Comparison of ENCODE assay signal across 27 mouse cellular contexts in the genomic region with DNA sequence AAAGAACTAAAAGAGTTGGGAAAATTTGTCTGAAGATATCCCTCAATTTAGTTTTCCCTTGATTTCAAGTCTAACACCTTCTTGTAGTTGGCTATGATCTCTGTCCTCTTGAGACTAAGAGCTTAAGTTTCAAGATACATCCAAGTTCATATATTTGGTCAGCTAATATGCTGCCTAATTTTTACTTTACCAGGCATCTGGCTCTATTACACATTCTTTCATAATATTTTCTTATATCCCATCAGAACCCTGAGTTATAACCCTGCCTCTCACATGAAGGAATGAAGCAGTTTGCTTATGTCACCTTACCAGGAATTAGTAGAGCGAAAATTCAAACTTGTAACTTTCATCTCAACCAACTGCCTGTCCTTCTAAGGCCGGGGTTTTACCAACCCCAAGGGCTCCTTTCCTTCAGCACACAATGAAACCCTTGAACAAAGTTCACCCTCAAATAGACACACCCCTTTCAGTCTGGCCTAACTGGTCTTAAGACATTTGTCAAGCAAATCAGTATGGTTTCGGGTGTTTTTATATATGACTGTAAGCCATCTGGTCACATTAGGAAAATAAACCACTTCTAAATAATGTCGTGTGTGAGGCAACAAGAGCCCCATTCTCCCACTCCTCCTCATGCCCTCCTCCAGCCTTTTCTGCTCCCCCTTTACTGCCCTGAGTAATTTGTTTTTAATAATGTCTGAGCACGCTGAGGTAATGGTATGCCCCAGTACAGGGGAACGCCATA. TPM values are rescaled to one million over a fixed set of nuclear protein-coding genes. Genes with fewer than 3 reads are reported as not detected.
A peak's percentile ranks its signal among the peaks of the same experiment; 100 is the strongest.
DNase-seq lines count a peak whose midpoint lies in the region; ATAC-seq and TF ChIP-seq lines count a peak whose summit lies in the region.
"Had no signal": no experiment of that assay in that cellular context is flagged by ENCODE, and none has a peak within 500 bp of the region (broad histone marks: within the 10 kb centered on the region; RNA-seq: fewer than 3 reads in every experiment).

No protein-coding gene starts in this region.

- H3K4me1 ChIP-seq in lung, embryonic 14.5 days (ENCODE audit: insufficient read depth) = no peaks in the 10 kb centered on the region
- peaks cover 6% of the 10 kb centered on the region; the same call in 1 of the 2 replicates for H3K4me1 ChIP-seq in limb, embryonic 10.5 days
- H3K4me1 ChIP-seq in stomach, embryonic 16.5 days (ENCODE audit: control insufficient read depth, insufficient read depth, low read length) = peaks cover 12% of the 10 kb centered on the region
- H3K4me1 ChIP-seq in kidney, embryonic 16.5 days (ENCODE audit: insufficient read depth, low read length) = 0 out of 2 replicates have a peak, but pooled peaks cover 3% of the 10 kb centered on the region
- H3K4me1 ChIP-seq: kidney, embryonic 15.5 days; midbrain, embryonic 13.5 days; neural tube, embryonic 12.5 days had no signal

- H3K9me3 ChIP-seq in lung, embryonic 14.5 days (ENCODE audit: low read depth, low read length) = no peaks in the 10 kb centered on the region
- H3K9me3 ChIP-seq in limb, embryonic 10.5 days (replicated peaks) = no peaks in the 10 kb centered on the region
- no peaks in the 10 kb centered on the region for H3K9me3 ChIP-seq in stomach, embryonic 16.5 days (replicated peaks; ENCODE audit: control insufficient read depth, low read length)
- no peaks in the 10 kb centered on the region for H3K9me3 ChIP-seq in kidney, embryonic 16.5 days (ENCODE audit: low read length)
- H3K9me3 ChIP-seq: kidney, embryonic 15.5 days; midbrain, embryonic 13.5 days; neural tube, embryonic 12.5 days had no signal

- TF ChIP-seq CTCF in lung, embryonic 14.5 days (IDR thresholded peaks at IDR 0.05; ENCODE audit: low read depth) = no peak

- no peak overlapping the region for H3K4me3 ChIP-seq in lung, embryonic 14.5 days (ENCODE audit: low read depth, low read length)
- no peak overlapping the region for H3K4me3 ChIP-seq in limb, embryonic 10.5 days
- H3K4me3 ChIP-seq in stomach, embryonic 16.5 days (replicated peaks; ENCODE audit: low read length) = no peak overlapping the region
- no peak overlapping the region for H3K4me3 ChIP-seq in kidney, embryonic 16.5 days (ENCODE audit: low read length)
- H3K4me3 ChIP-seq: kidney, embryonic 15.5 days; midbrain, embryonic 13.5 days; neural tube, embryonic 12.5 days had no signal

- H3K36me3 ChIP-seq in lung, embryonic 14.5 days (ENCODE audit: insufficient read depth) = no peaks in the 10 kb centered on the region
- H3K36me3 ChIP-seq in limb, embryonic 10.5 days = no peaks in the 10 kb centered on the region
- no peaks in the 10 kb centered on the region for H3K36me3 ChIP-seq in stomach, embryonic 16.5 days (ENCODE audit: control insufficient read depth, insufficient read depth, low read length)
- H3K36me3 ChIP-seq in kidney, embryonic 16.5 days (ENCODE audit: insufficient read depth, low read length) = no peaks in the 10 kb centered on the region
- H3K36me3 ChIP-seq: kidney, embryonic 15.5 days; midbrain, embryonic 13.5 days; neural tube, embryonic 12.5 days had no signal

- 29% methylated on average over 6 of the region's 6 CpGs for WGBS in lung, embryonic 14.5 days
- 49% methylated on average over 6 of the region's 6 CpGs for WGBS in limb, embryonic 10.5 days
- 30% methylated on average over 6 of the region's 6 CpGs for WGBS in stomach, embryonic 16.5 days
- WGBS in kidney, embryonic 16.5 days = 27% methylated on average over 6 of the region's 6 CpGs

- no peak overlapping the region for H3K4me2 ChIP-seq in lung, embryonic 14.5 days
- H3K4me2 ChIP-seq in stomach, embryonic 16.5 days (ENCODE audit: low read depth, low read length) = no peak overlapping the region
- no peak overlapping the region for H3K4me2 ChIP-seq in kidney, embryonic 16.5 days (replicated peaks; ENCODE audit: low read depth, low read length)
- H3K4me2 ChIP-seq: kidney, embryonic 15.5 days; midbrain, embryonic 13.5 days; neural tube, embryonic 12.5 days had no signal

- no peak overlapping the region; the same call in 1 of the 2 replicates for H3K27ac ChIP-seq in lung, embryonic 14.5 days (ENCODE audit: low read depth)
- peak overlapping the region; percentile 19; the same call in 1 of the 2 replicates for H3K27ac ChIP-seq in limb, embryonic 10.5 days
- peak overlapping the region; percentile 60; the same call in 1 of the 2 replicates for H3K27ac ChIP-seq in stomach, embryonic 16.5 days (ENCODE audit: low read length)
- no peak overlapping the region for H3K27ac ChIP-seq in kidney, embryonic 16.5 days (ENCODE audit: low read length)
- H3K27ac ChIP-seq: kidney, embryonic 15.5 days; midbrain, embryonic 13.5 days; neural tube, embryonic 12.5 days had no signal

- H3K27me3 ChIP-seq in lung, embryonic 14.5 days (ENCODE audit: insufficient read depth, low read length) = no peaks in the 10 kb centered on the region
- no peaks in the 10 kb centered on the region for H3K27me3 ChIP-seq in limb, embryonic 10.5 days (ENCODE audit: low read depth, poor library complexity, severe bottlenecking)
- no peaks in the 10 kb centered on the region for H3K27me3 ChIP-seq in stomach, embryonic 16.5 days (ENCODE audit: control insufficient read depth, insufficient read depth, low read length)
- no peaks in the 10 kb centered on the region for H3K27me3 ChIP-seq in kidney, embryonic 16.5 days (ENCODE audit: insufficient read depth, low read length)
- H3K27me3 ChIP-seq: kidney, embryonic 15.5 days; midbrain, embryonic 13.5 days; neural tube, embryonic 12.5 days; Patski had no signal

- peak; percentile 54; the same call in 1 of the 2 replicates for ATAC-seq in lung, embryonic 14.5 days (ENCODE audit: insufficient read depth)
- ATAC-seq in stomach, embryonic 16.5 days (ENCODE audit: insufficient read depth, low FRiP score) = peak; percentile 82; the same call in 1 of the 2 replicates
- ATAC-seq in kidney, embryonic 16.5 days (ENCODE audit: low FRiP score, low TSS enrichment) = no peak
- ATAC-seq: inflammation-experienced regulatory T-cells, adult 6 months; liver, postnatal 0 days; midbrain, embryonic 13.5 days had no signal

- DNase-seq in embryo, embryonic 10.5 days (ENCODE audit: low spot score) = peak; percentile 25
- DNase-seq in embryo, embryonic 10 days (ENCODE audit: low spot score) = no peak
- DNase-seq in lung, embryonic 14.5 days = peak; percentile 29
- no peak for DNase-seq in lung, postnatal 36 days
- DNase-seq in limb, embryonic 10.5 days (ENCODE audit: low spot score) = no peak
- DNase-seq in adrenal gland, postnatal 25 days = no peak
- DNase-seq: adrenal gland, postnatal 14 days; cerebellum, adult 18-20 months; cerebellum, postnatal 25 days; liver, postnatal 0 days; lung, postnatal 4 days; right cerebral cortex, postnatal 4 days; thymus, postnatal 4 days had no signal

- no peak overlapping the region for H3K9ac ChIP-seq in lung, embryonic 14.5 days
- H3K9ac ChIP-seq in stomach, embryonic 16.5 days (ENCODE audit: low read length) = no peak overlapping the region
- H3K9ac ChIP-seq in kidney, embryonic 16.5 days (replicated peaks; ENCODE audit: low read length) = no peak overlapping the region
- H3K9ac ChIP-seq: kidney, embryonic 15.5 days; liver, postnatal 0 days; midbrain, embryonic 13.5 days; neural tube, embryonic 12.5 days had no signal

RNA-seq across cellular contexts. Expression of a gene that starts 33.6 kb away (rescaled TPM):
- polyA plus RNA-seq in lung, embryonic 14.5 days (2014; fragmentation: Nextera tagmentation; extraction: Ambion mirVana) = 0.26 and 0.72 TPM in 2 replicates
- polyA plus RNA-seq in limb, embryonic 10.5 days (2016; fragmentation: Nextera tagmentation; extraction: Ambion mirVana) = not detected in 2 replicates
- 0.71 and 1.3 TPM in 2 replicates for polyA plus RNA-seq in stomach, embryonic 16.5 days (2015; fragmentation: Nextera tagmentation; extraction: Ambion mirVana)
- polyA plus RNA-seq in kidney, embryonic 16.5 days (2015; fragmentation: Nextera tagmentation; extraction: Ambion mirVana) = 0.12 and 0.47 TPM in 2 replicates
- not detected in 2 replicates for total RNA-seq in adrenal gland, postnatal 25 days (2021)
- total RNA-seq: ES-E14; gastrocnemius, adult 18-20 months; layer of hippocampus, adult 18-20 months; layer of hippocampus, postnatal 25 days; left cerebral cortex, postnatal 10 days had no signal
- polyA plus RNA-seq: hindbrain, embryonic 11.5 days; liver, adult 2 months; midbrain, embryonic 13.5 days; neural tube, embryonic 12.5 days; Patski had no signal

Comparison
In these comparisons a context has a peak if more than half of its experiments do, and no peak if none do; other contexts are left out.
1. DNase-seq: peak in embryo, embryonic 10.5 days (single experiment) and lung, embryonic 14.5 days (single experiment); none in embryo, embryonic 10 days (single experiment), lung, postnatal 36 days (single experiment), limb, embryonic 10.5 days (single experiment) and adrenal gland, postnatal 25 days (single experiment).
2. H3K27ac ChIP-seq: peak in limb, embryonic 10.5 days (single experiment) and stomach, embryonic 16.5 days (single experiment); none in lung, embryonic 14.5 days (single experiment) and kidney, embryonic 16.5 days (single experiment).